Mouse (Mus musculus) left cerebral cortex, postnatal 36 days (tissue): ENCODE results near the gene Nkpd1. TPM values are rescaled to one million over a fixed set of nuclear protein-coding genes. Genes with fewer than 3 reads are reported as not detected.

Source experiments
- DNase-seq, 2 experiments: peaks; one replicate each; pipeline ENCODE4 v3.0.0; 2021 to 2022; ENCODE audit warnings: low spot score in 2 of 2, mixed read lengths in 1 of 2
- intact Hi-C: fragments of 180-260 bp; cut with DNase I; formaldehyde crosslinking; loops from one replicate; pipeline ENCODE4 v1.15.1; 2025
- total RNA-seq, 2 experiments: library from RNA; stranded (reverse); gene quantifications; 2 replicates each; pipeline ENCODE4 v1.2.3; 2021

Gene Nkpd1
- total RNA-seq, 2 experiments from 2014 or later = 0.68 to 0.94 TPM

GRCm38 (mm10) chr7:19563884-19564283 is 46.2 kb downstream of the Nkpd1 start:
- intact Hi-C loops = loop anchor here (5.0 kb wide), 2 partner anchors 42 to 57 kb away; partner anchors contain the start of genes Bloc1s3 and Trappc6a
- DNase-seq = no peak

GRCm38 (mm10) chr7:19564455-19564854 is 46.8 kb downstream of the Nkpd1 start:
- intact Hi-C loops = loop anchor here (5.0 kb wide), 2 partner anchors 42 to 57 kb away; partner anchors contain the start of genes Bloc1s3 and Trappc6a
- no peak for DNase-seq

- DNase-seq = no peak
Observed at GRCm38 (mm10) chr7:19565803-19566202, 48.2 kb downstream of the Nkpd1 start.

GRCm38 (mm10) chr7:19567426-19567825 is 49.8 kb downstream of the Nkpd1 start:
- no peak for DNase-seq
- intact Hi-C loops = no loop called here

More at GRCm38 (mm10) chr7:19565803-19566202, 48.2 kb downstream of the Nkpd1 start:
- intact Hi-C loops = no loop called here

GRCm38 (mm10) chr7:19569647-19570046 is 52.0 kb downstream of the Nkpd1 start:
- DNase-seq = no peak
- intact Hi-C loops = no loop called here

- intact Hi-C loops = no loop called here
- DNase-seq = peak; percentile 77 to 78
Observed at GRCm38 (mm10) chr7:19572926-19573775, 55.5 kb downstream of the Nkpd1 start.

- intact Hi-C loops = no loop called here
- DNase-seq = no peak
Observed at GRCm38 (mm10) chr7:19573776-19574140, 56.1 kb downstream of the Nkpd1 start.

Other genes starting within 250 kb of the Nkpd1 start
- gene Vasp, start 246.0 kb upstream of the Nkpd1 start, total RNA-seq = 10 to 100 TPM; 11.2 to 13.5 TPM
- gene Ppm1n, start 237.8 kb upstream of the Nkpd1 start, total RNA-seq = not detected
- gene Rtn2, start 235.2 kb upstream of the Nkpd1 start, total RNA-seq = 100 to 1,000 TPM in 1 of 2 experiments, 10 to 100 TPM in 1; 98.6 to 121 TPM
- gene Fosb, start 207.8 kb upstream of the Nkpd1 start, total RNA-seq = 10 to 100 TPM; 20.6 to 22.5 TPM
- gene Ercc1, start 173.1 kb upstream of the Nkpd1 start, total RNA-seq = 10 to 100 TPM; 35.6 to 41.8 TPM
- 10 to 100 TPM; 17.3 to 17.6 TPM for gene Cd3eap, start 158.4 kb upstream of the Nkpd1 start, total RNA-seq
- gene Ppp1r13l, start 158.1 kb upstream of the Nkpd1 start, total RNA-seq = 1 to 10 TPM; 5.1 to 7.9 TPM
- 10 to 100 TPM; 26.1 to 40.0 TPM for gene Ercc2, start 135.8 kb upstream of the Nkpd1 start, total RNA-seq
- 1 to 10 TPM; 2.6 to 3.3 TPM for gene Klc3, start 113.7 kb upstream of the Nkpd1 start, total RNA-seq
- under 1 TPM; 0.35 to 0.41 TPM for gene Ckm, start 113.1 kb upstream of the Nkpd1 start, total RNA-seq
- gene Mark4, start 59.0 kb upstream of the Nkpd1 start, total RNA-seq = 10 to 100 TPM; 76.8 to 77.7 TPM
- under 1 TPM; 0.23 to 0.52 TPM for gene Exoc3l2, start 54.5 kb upstream of the Nkpd1 start, total RNA-seq
- gene Bloc1s3, start 9.5 kb upstream of the Nkpd1 start, total RNA-seq = 1 to 10 TPM; 6.8 to 7.2 TPM
- 10 to 100 TPM; 18.2 to 19.5 TPM for gene Trappc6a, start 9.4 kb upstream of the Nkpd1 start, total RNA-seq
- gene Ppp1r37, start 45.2 kb downstream of the Nkpd1 start, total RNA-seq = 100 to 1,000 TPM; 135 to 140 TPM
- 1 to 10 TPM; 1.2 to 1.3 TPM for gene Zfp296, start 59.4 kb downstream of the Nkpd1 start, total RNA-seq
- gene Gemin7, start 59.8 kb downstream of the Nkpd1 start, total RNA-seq = 10 to 100 TPM; 52.6 to 54.1 TPM
- gene Clasrp, start 86.6 kb downstream of the Nkpd1 start, total RNA-seq = 100 to 1,000 TPM in 1 of 2 experiments, 10 to 100 TPM in 1; 65.1 to 110 TPM
- gene Relb, start 111.6 kb downstream of the Nkpd1 start, total RNA-seq = 1 to 10 TPM; 4.6 to 6.7 TPM
- gene Clptm1, start 147.2 kb downstream of the Nkpd1 start, total RNA-seq = 100 to 1,000 TPM; 147 to 157 TPM
- not detected for gene Apoc2, start 160.1 kb downstream of the Nkpd1 start, total RNA-seq
- gene Gm44805, start 163.6 kb downstream of the Nkpd1 start, total RNA-seq = not detected
- not detected for gene Apoc4, start 163.6 kb downstream of the Nkpd1 start, total RNA-seq
- gene Apoc1, start 174.8 kb downstream of the Nkpd1 start, total RNA-seq = 1 to 10 TPM; 1.5 to 2.9 TPM
- gene Apoe, start 181.3 kb downstream of the Nkpd1 start, total RNA-seq = 1,000 to 10,000 TPM; 1,886 to 2,087 TPM
- 100 to 1,000 TPM; 113 to 125 TPM for gene Tomm40, start 197.6 kb downstream of the Nkpd1 start, total RNA-seq
- 1 to 10 TPM; 7.2 to 9.3 TPM for gene Nectin2, start 232.6 kb downstream of the Nkpd1 start, total RNA-seq